ENCODE assay signal across 8 mouse cellular contexts in the genomic region with DNA sequence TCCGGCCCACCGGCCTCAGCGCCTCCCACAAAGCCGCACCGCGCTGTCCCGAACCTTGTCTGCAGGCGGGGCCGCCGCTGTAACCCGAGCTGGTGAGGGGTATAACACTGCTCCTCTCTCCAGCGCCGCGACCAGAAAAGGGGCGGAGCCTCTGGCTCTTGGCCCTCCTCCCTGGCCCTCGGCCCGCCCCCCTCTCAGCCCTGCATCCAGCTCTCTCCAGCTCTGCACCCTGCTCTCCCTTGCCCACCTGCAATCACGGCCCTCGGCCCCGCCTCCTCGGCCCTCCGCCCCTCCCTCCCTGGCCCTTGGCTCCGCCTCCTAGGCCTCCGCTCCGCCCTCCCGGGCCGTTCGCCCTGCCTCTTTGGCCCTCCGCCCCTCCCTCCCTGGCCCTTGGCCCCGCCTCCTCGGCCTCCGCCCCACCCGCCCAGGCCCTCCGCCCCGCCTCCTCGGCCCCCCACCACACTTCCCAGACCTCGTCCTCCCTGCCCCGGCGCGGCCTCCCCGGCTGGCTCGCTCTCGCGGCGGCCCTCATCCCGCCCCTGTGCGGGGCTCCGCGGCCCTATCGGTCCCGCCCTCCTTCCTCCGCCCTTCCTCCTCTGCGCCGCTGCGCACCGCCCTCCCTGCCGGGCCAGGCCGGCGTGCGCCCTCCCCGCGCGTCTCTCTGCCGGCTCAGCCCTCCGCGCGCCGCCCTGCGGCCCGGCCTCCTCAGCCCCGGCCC. TPM values are rescaled to one million over a fixed set of nuclear protein-coding genes. Genes with fewer than 3 reads are reported as not detected.
DNase-seq lines count a peak whose midpoint lies in the region; ATAC-seq and TF ChIP-seq lines count a peak whose summit lies in the region.

A gene (plus strand): TSS at position 617 of the 718 bp plus-strand sequence.

- H3K4me3 ChIP-seq in ES-E14 (ENCODE audit: insufficient read depth in 1 of 2, low read depth in 1 of 2, low read length in 2 of 2, poor library complexity in 1 of 2, severe bottlenecking in 1 of 2) = peak within 1 kb of the TSS; percentile 77 to 90
- peak within 1 kb of the TSS; percentile 63 for H3K4me3 ChIP-seq in lung, embryonic 15.5 days
- H3K4me3 ChIP-seq in olfactory bulb, adult 2 months (ENCODE audit: insufficient read depth, low read depth, low read length) = peak within 1 kb of the TSS; percentile 63
- H3K4me3 ChIP-seq in thymus, adult 2 months (ENCODE audit: control insufficient read depth, insufficient read depth, low read length) = peak within 1 kb of the TSS; percentile 51

- WGBS in lung, embryonic 15.5 days = 1% methylated on average over 61 of the region's 71 CpGs
- 1% methylated on average over 59 of the region's 71 CpGs for WGBS in olfactory bulb, adult 2 months
- WGBS in thymus, adult 2 months = 1% methylated on average over 60 of the region's 71 CpGs

- TF ChIP-seq POLR2A in olfactory bulb, adult 2 months (IDR thresholded peaks at IDR 0.05; ENCODE audit: insufficient read depth, low read depth, low read length) = no peak
- no peak for TF ChIP-seq POLR2A in thymus, adult 2 months (IDR thresholded peaks at IDR 0.05; ENCODE audit: control insufficient read depth, extremely low read depth, insufficient read depth, low read length, poor library complexity)

- no peak for TF ChIP-seq CTCF in olfactory bulb, adult 2 months (IDR thresholded peaks at IDR 0.05; ENCODE audit: insufficient read depth, low read depth, low read length)
- no peak for TF ChIP-seq CTCF in thymus, adult 2 months (IDR thresholded peaks at IDR 0.05; ENCODE audit: borderline replicate concordance, control insufficient read depth, extremely low read depth, insufficient read depth, low read length, poor library complexity)

- peak; percentile 96 for ATAC-seq in lung, embryonic 15.5 days (ENCODE audit: borderline replicate concordance, extremely low read depth, low FRiP score, low TSS enrichment)

- in situ Hi-C loops in ES-E14 (cut with MboI; ENCODE audit: low sequenced_read_pairs in 2 of 2, unreplicated experiment in 2 of 2) = no loop called here

- H3K4me2 ChIP-seq in lung, embryonic 15.5 days = peak within 1 kb of the TSS; percentile 73

- no peaks in the 10 kb centered on the region for H3K27me3 ChIP-seq in lung, embryonic 15.5 days
- peaks cover 4% of the 10 kb centered on the region; the same call in 1 of the 2 replicates for H3K27me3 ChIP-seq in thymus, adult 2 months (ENCODE audit: control insufficient read depth, insufficient read depth, low read length)

- H3K27ac ChIP-seq in ES-E14 (ENCODE audit: insufficient read depth, low read depth, low read length, poor library complexity, severe bottlenecking) = no peak within 1 kb of the TSS
- H3K27ac ChIP-seq in lung, embryonic 15.5 days = peak within 1 kb of the TSS; percentile 90
- peak within 1 kb of the TSS; percentile 78 for H3K27ac ChIP-seq in olfactory bulb, adult 2 months (ENCODE audit: insufficient read depth, low read depth, low read length)
- H3K27ac ChIP-seq in thymus, adult 2 months (ENCODE audit: control insufficient read depth, insufficient read depth, low read length) = no peak within 1 kb of the TSS

- no peaks in the 10 kb centered on the region for H3K9me3 ChIP-seq in ES-E14 (ENCODE audit: control insufficient read depth, insufficient read depth, low read depth, low read length)
- H3K9me3 ChIP-seq in lung, embryonic 15.5 days = no peaks in the 10 kb centered on the region

- DNase-seq in ES-E14 (ENCODE audit: low read depth, low spot score) = peak; percentile 93
- peak; percentile 90 for DNase-seq in cerebellum, adult 11-12 months
- DNase-seq in forelimb bud, embryonic 11.5 days (ENCODE audit: low read depth, low spot score) = peak; percentile 93
- peak; percentile 93 for DNase-seq in heart, postnatal 4 days
- DNase-seq in layer of hippocampus, adult 8-10 months (ENCODE audit: low spot score in 2 of 2) = peak; percentile 75 to 76
- peak; percentile 83 for DNase-seq in thymus, adult 2 months

- H3K4me1 ChIP-seq in ES-E14 (ENCODE audit: control insufficient read depth in 2 of 2, insufficient read depth in 2 of 2, low read length in 2 of 2, poor library complexity in 1 of 2) = no peaks in the 10 kb centered on the region
- peaks cover 17% of the 10 kb centered on the region; the same call in 1 of the 2 replicates for H3K4me1 ChIP-seq in lung, embryonic 15.5 days
- peaks cover 8% of the 10 kb centered on the region for H3K4me1 ChIP-seq in olfactory bulb, adult 2 months (ENCODE audit: control insufficient read depth, insufficient read depth, low read length)
- peaks cover 4% of the 10 kb centered on the region; the same call in 1 of the 2 replicates for H3K4me1 ChIP-seq in thymus, adult 2 months (replicated peaks; ENCODE audit: control insufficient read depth, insufficient read depth, low read length)

- H3K36me3 ChIP-seq in ES-E14 (ENCODE audit: control insufficient read depth, insufficient read depth, low read length, poor library complexity, severe bottlenecking) = no peaks in the 10 kb centered on the region
- no peaks in the 10 kb centered on the region; the same call in 1 of the 2 replicates for H3K36me3 ChIP-seq in lung, embryonic 15.5 days
- no peaks in the 10 kb centered on the region for H3K36me3 ChIP-seq in thymus, adult 2 months (ENCODE audit: control insufficient read depth, insufficient read depth, low read length)

- H3K9ac ChIP-seq in ES-E14 (ENCODE audit: insufficient read depth, low read depth, low read length, poor library complexity, severe bottlenecking) = peak within 1 kb of the TSS; percentile 45
- H3K9ac ChIP-seq in lung, embryonic 15.5 days = peak within 1 kb of the TSS; percentile 75

TF ChIP-seq in ES-E14, 5 proteins besides CTCF, POLR2A, EP300 and RAD21:
- 0 out of 2 replicates have a peak, but pooled peaks have one; percentile 5 for TF ChIP-seq ZNF384 (IDR thresholded peaks at IDR 0.05; ENCODE audit: low read depth, low read length)
- 0 out of 2 replicates have a peak, but pooled peaks have one; percentile 16 for TF ChIP-seq HCFC1 (IDR thresholded peaks at IDR 0.05; ENCODE audit: borderline replicate concordance, insufficient read depth, low read length)
- no peak for TF ChIP-seq CHD2 (IDR thresholded peaks at IDR 0.05; ENCODE audit: low read depth, low read length)
- TF ChIP-seq ZC3H11A (IDR thresholded peaks at IDR 0.05; ENCODE audit: borderline replicate concordance, low read depth, low read length) = no peak
- TF ChIP-seq MAFK (IDR thresholded peaks at IDR 0.05; ENCODE audit: insufficient read depth, low read depth, low read length) = no peak

RNA-seq across cellular contexts. Expression of the gene that starts here (rescaled TPM):
- total RNA-seq in ES-E14 (2012; rRNA removed) = 6.6 and 9.0 TPM in 2 replicates
- 10 to 100 TPM; 93.1 to 97.9 TPM for total RNA-seq in heart, postnatal 4 days (2021)
- 10 to 100 TPM; 23.0 to 28.5 (median 23.5) TPM for total RNA-seq in layer of hippocampus, adult 8-10 months (2022)
- 6.7 and 7.8 TPM in 2 replicates for polyA plus RNA-seq in lung, embryonic 15.5 days (2015; fragmentation: Nextera tagmentation; extraction: Ambion mirVana)
- not detected in 2 replicates for polyA plus RNA-seq in olfactory bulb, adult 2 months (2012; ENCODE audit: insufficient read depth, insufficient read length, low replicate concordance, missing spikeins)
- polyA plus RNA-seq in thymus, adult 2 months (2012; rRNA removed) = 3.0 and 5.3 TPM in 2 replicates

Comparison
In these comparisons a context has a peak if more than half of its experiments do, and no peak if none do; other contexts are left out.
1. H3K27ac ChIP-seq: peak in lung, embryonic 15.5 days (single experiment) and olfactory bulb, adult 2 months (single experiment); none in ES-E14 (single experiment) and thymus, adult 2 months (single experiment).
2. Peak in every context shown above with its lines, with median percentiles within 50 percentile points of each other: DNase-seq and H3K4me3 ChIP-seq.